Mouse (Mus musculus): Measurements from ENCODE around the gene Olfr1287. TPM values are rescaled to one million over a fixed set of nuclear protein-coding genes. Genes with fewer than 3 reads are reported as not detected.

The Olfr1287 gene
- polyA plus RNA-seq (2015; fragmentation: Nextera tagmentation; extraction: Ambion mirVana), result not detected in 2 replicates

- Histone ChIP-seq H3K27ac (no peak within 1 kb of the TSS), H3K4me3 (no peak within 1 kb of the TSS), H3K9ac (no peak within 1 kb of the TSS), H3K9me3 (no peaks in the 10 kb centered on the region), H3K4me1 (no peaks in the 10 kb centered on the region), H3K36me3 (replicated peaks) (no peaks in the 10 kb centered on the region), H3K4me2 (no peak within 1 kb of the TSS), H3K27me3 (replicated peaks) (no peaks in the 10 kb centered on the region)
- WGBS, result 78% methylated on average over 1 of the region's 1 CpGs
- no peak for ATAC-seq (replicated peaks)
Measured at GRCm38 (mm10) chr2:111448842-111449241, at the start of gene Olfr1287. Gene Olfr1287, plus strand, starts transcription at chr2:111449142.

GRCm38 (mm10) chr2:111422931-111423330 is 26.0 kb upstream of the Olfr1287 start, which contains the start of gene Olfr1286:
Gene Olfr1286, minus strand, starts transcription at chr2:111423115.
- 48% methylated on average over 1 of the region's 1 CpGs for whole genome bisulfite sequencing
- no peak for ATAC-seq (replicated peaks)

DNA sequence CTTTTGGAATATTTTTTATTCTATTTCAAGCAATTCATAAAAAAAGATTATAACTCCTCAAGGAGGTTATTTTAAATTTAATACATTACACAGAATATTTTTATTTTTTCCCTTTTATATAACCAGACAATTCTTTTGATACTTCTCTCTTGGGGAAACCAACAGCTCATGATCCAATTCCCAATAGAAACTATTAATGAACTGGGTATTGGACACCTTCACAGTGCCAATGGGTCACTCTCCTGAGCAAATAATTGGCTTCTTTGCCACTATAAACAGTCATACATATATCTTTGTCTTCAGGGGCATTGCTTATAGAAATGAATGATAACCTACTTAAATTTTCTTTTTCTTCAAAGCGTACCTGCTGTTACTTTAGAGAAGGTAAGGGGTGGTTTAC is 24.9 kb downstream of the Olfr1287 start, which contains the start of gene Olfr1288:
Olfr1288 (plus strand) TSS at position 301 of the 400 bp plus-strand sequence.
- ATAC-seq (replicated peaks), result no peak
- 96% methylated on average over 1 of the region's 1 CpGs for WGBS
- Histone ChIP-seq H3K27me3 (replicated peaks) (no peaks in the 10 kb centered on the region), H3K36me3 (replicated peaks) (no peaks in the 10 kb centered on the region), H3K4me2 (no peak within 1 kb of the TSS), H3K9ac (no peak within 1 kb of the TSS), H3K27ac (no peak within 1 kb of the TSS), H3K4me1 (no peaks in the 10 kb centered on the region), H3K4me3 (no peak within 1 kb of the TSS), H3K9me3 (no peaks in the 10 kb centered on the region)

More at GRCm38 (mm10) chr2:111422931-111423330, 26.0 kb upstream of the Olfr1287 start, which contains the start of gene Olfr1286:
- Histone ChIP-seq H3K27me3 (replicated peaks) (no peaks in the 10 kb centered on the region), H3K27ac (no peak within 1 kb of the TSS), H3K4me2 (no peak within 1 kb of the TSS), H3K9me3 (no peaks in the 10 kb centered on the region), H3K4me3 (no peak within 1 kb of the TSS), H3K9ac (no peak within 1 kb of the TSS), H3K36me3 (replicated peaks) (no peaks in the 10 kb centered on the region), H3K4me1 (no peaks in the 10 kb centered on the region)

- H3K4me1 ChIP-seq, result no peaks in the 10 kb centered on the region
- H3K27ac ChIP-seq, result no peak within 1 kb of the TSS
- H3K9me3 ChIP-seq, result no peaks in the 10 kb centered on the region
- no peaks in the 10 kb centered on the region for H3K36me3 ChIP-seq (replicated peaks)
- no peaks in the 10 kb centered on the region for H3K27me3 ChIP-seq (replicated peaks)
- WGBS, result 69% methylated on average over 1 of the region's 1 CpGs
- H3K9ac ChIP-seq, result no peak within 1 kb of the TSS
- no peak within 1 kb of the TSS for H3K4me3 ChIP-seq
- no peak for ATAC-seq (replicated peaks)
- no peak within 1 kb of the TSS for H3K4me2 ChIP-seq
Measured at GRCm38 (mm10) chr2:111480519-111480918, 31.6 kb downstream of the Olfr1287 start, which contains the start of gene Olfr1289. Gene Olfr1289, plus strand, starts transcription at chr2:111480819.

DNA sequence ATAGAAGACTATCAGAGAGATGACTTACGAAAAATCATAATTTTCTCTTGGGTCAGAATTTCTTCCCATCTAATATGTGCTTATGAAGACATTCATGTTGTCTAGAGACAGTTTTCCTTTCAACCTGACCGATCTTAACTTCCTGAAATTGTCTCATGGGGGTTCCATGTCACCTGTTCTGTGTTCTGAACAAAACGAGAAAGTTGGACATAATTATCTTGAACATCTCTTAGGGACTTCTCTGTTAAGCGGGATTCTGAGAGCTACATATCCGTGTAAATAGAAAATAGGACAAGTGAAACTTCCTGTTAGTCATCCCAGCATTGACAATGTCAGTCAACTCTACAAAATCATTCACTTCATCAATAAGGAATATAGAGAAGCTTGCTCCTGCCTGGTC is 44.8 kb downstream of the Olfr1287 start, which contains the start of gene Olfr1290:
Olfr1290 (minus strand) TSS at position 101 of the 400 bp plus-strand sequence.
- Histone ChIP-seq H3K9me3 (no peaks in the 10 kb centered on the region), H3K27ac (no peak within 1 kb of the TSS), H3K27me3 (replicated peaks) (no peaks in the 10 kb centered on the region), H3K36me3 (replicated peaks) (no peaks in the 10 kb centered on the region), H3K4me3 (no peak within 1 kb of the TSS), H3K9ac (no peak within 1 kb of the TSS), H3K4me1 (no peaks in the 10 kb centered on the region), H3K4me2 (no peak within 1 kb of the TSS)
- ATAC-seq (replicated peaks), result no peak
- 76% methylated on average over 5 of the region's 5 CpGs for WGBS

DNA sequence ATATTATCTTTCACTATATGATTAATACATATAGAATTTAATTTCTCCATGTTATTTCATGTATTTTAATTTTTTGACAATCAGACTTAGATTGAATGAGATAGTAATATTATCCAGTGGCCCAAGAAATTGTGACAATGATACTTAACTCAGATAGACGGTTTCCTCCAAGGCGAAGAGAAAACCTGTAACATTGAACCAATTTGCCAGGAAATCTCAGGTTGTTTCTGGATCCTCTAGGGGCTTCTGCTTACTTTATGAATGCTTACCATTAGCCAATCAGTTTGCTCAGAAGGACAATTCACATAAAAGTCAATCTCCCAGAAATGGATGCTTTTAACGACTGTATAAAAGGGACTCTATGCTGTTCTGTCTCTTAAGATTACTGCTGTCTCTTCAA is 47.9 kb downstream of the Olfr1287 start, which contains the start of gene Olfr1291-ps1:
Olfr1291-ps1 (plus strand) TSS at position 301 of the 400 bp plus-strand sequence.
- H3K9ac ChIP-seq, result no peak within 1 kb of the TSS
- no peaks in the 10 kb centered on the region for H3K27me3 ChIP-seq (replicated peaks)
- no peak for ATAC-seq (replicated peaks)
- no peaks in the 10 kb centered on the region for H3K4me1 ChIP-seq
- H3K4me3 ChIP-seq, result no peak within 1 kb of the TSS
- H3K27ac ChIP-seq, result no peak within 1 kb of the TSS
- no peaks in the 10 kb centered on the region for H3K36me3 ChIP-seq (replicated peaks)
- WGBS, result 89% methylated on average over 3 of the region's 3 CpGs
- no peak within 1 kb of the TSS for H3K4me2 ChIP-seq
- no peaks in the 10 kb centered on the region for H3K9me3 ChIP-seq

Other genes with a start within 250 kb of the Olfr1287 start
- gene 4930430A15Rik, start 219.5 kb upstream of the Olfr1287 start, polyA plus RNA-seq (2015; fragmentation: Nextera tagmentation; extraction: Ambion mirVana), result not detected in 2 replicates
- gene Olfr1275, start 213.9 kb upstream of the Olfr1287 start, polyA plus RNA-seq (2015; fragmentation: Nextera tagmentation; extraction: Ambion mirVana), result not detected in 2 replicates
- not detected in 2 replicates for gene Olfr1276, start 194.6 kb upstream of the Olfr1287 start, polyA plus RNA-seq (2015; fragmentation: Nextera tagmentation; extraction: Ambion mirVana)
- not detected in 2 replicates for gene Olfr1277, start 175.0 kb upstream of the Olfr1287 start, polyA plus RNA-seq (2015; fragmentation: Nextera tagmentation; extraction: Ambion mirVana)
- not detected in 2 replicates for gene Olfr1278, start 159.0 kb upstream of the Olfr1287 start, polyA plus RNA-seq (2015; fragmentation: Nextera tagmentation; extraction: Ambion mirVana)
- not detected in 2 replicates for gene Olfr1279, start 148.5 kb upstream of the Olfr1287 start, polyA plus RNA-seq (2015; fragmentation: Nextera tagmentation; extraction: Ambion mirVana)
- gene Olfr1280, start 135.1 kb upstream of the Olfr1287 start, polyA plus RNA-seq (2015; fragmentation: Nextera tagmentation; extraction: Ambion mirVana), result not detected in 2 replicates
- gene Olfr1281, start 122.6 kb upstream of the Olfr1287 start, polyA plus RNA-seq (2015; fragmentation: Nextera tagmentation; extraction: Ambion mirVana), result not detected in 2 replicates
- gene Olfr1282, start 113.1 kb upstream of the Olfr1287 start, polyA plus RNA-seq (2015; fragmentation: Nextera tagmentation; extraction: Ambion mirVana), result not detected in 2 replicates
- not detected in 2 replicates for gene Olfr1283, start 82.4 kb upstream of the Olfr1287 start, polyA plus RNA-seq (2015; fragmentation: Nextera tagmentation; extraction: Ambion mirVana)
- not detected in 2 replicates for gene Olfr1284, start 73.6 kb upstream of the Olfr1287 start, polyA plus RNA-seq (2015; fragmentation: Nextera tagmentation; extraction: Ambion mirVana)
- gene Olfr1286, start 26.0 kb upstream of the Olfr1287 start, polyA plus RNA-seq (2015; fragmentation: Nextera tagmentation; extraction: Ambion mirVana), result not detected in 2 replicates
- gene Olfr1288, start 25.0 kb downstream of the Olfr1287 start, polyA plus RNA-seq (2015; fragmentation: Nextera tagmentation; extraction: Ambion mirVana), result not detected in 2 replicates
- gene Olfr1289, start 31.7 kb downstream of the Olfr1287 start, polyA plus RNA-seq (2015; fragmentation: Nextera tagmentation; extraction: Ambion mirVana), result not detected in 2 replicates
- not detected in 2 replicates for gene Olfr1290, start 44.7 kb downstream of the Olfr1287 start, polyA plus RNA-seq (2015; fragmentation: Nextera tagmentation; extraction: Ambion mirVana)
- gene Olfr1291-ps1, start 48.0 kb downstream of the Olfr1287 start, polyA plus RNA-seq (2015; fragmentation: Nextera tagmentation; extraction: Ambion mirVana), result not detected in 2 replicates
- not detected in 2 replicates for gene Olfr1293-ps, start 76.1 kb downstream of the Olfr1287 start, polyA plus RNA-seq (2015; fragmentation: Nextera tagmentation; extraction: Ambion mirVana)
- not detected in 2 replicates for gene Olfr1294, start 91.1 kb downstream of the Olfr1287 start, polyA plus RNA-seq (2015; fragmentation: Nextera tagmentation; extraction: Ambion mirVana)
- not detected in 2 replicates for gene Olfr1295, start 120.5 kb downstream of the Olfr1287 start, polyA plus RNA-seq (2015; fragmentation: Nextera tagmentation; extraction: Ambion mirVana)
- gene Olfr1297, start 177.4 kb downstream of the Olfr1287 start, polyA plus RNA-seq (2015; fragmentation: Nextera tagmentation; extraction: Ambion mirVana), result not detected in 2 replicates
- gene Olfr1298, start 200.1 kb downstream of the Olfr1287 start, polyA plus RNA-seq (2015; fragmentation: Nextera tagmentation; extraction: Ambion mirVana), result not detected in 2 replicates
- not detected in 2 replicates for gene Olfr1299, start 212.3 kb downstream of the Olfr1287 start, polyA plus RNA-seq (2015; fragmentation: Nextera tagmentation; extraction: Ambion mirVana)

Measured in midbrain, embryonic 15.5 days (tissue).